Mouse (Mus musculus) spleen, postnatal 14 days (tissue): ENCODE measurements around the gene Dlx5.

Source experiments
- DNase-seq, 2 experiments: peaks; one replicate each; pipeline ENCODE4 v3.0.0; 2021 to 2022; ENCODE audit warnings: low spot score in 2 of 2

The Dlx5 gene

GRCm38 (mm10) chr6:6859950-6860410, 21.9 kb downstream of the Dlx5 start:
- no peak for DNase-seq

GRCm38 (mm10) chr6:6859111-6859949, 22.6 kb downstream of the Dlx5 start:
- no peak for DNase-seq

- DNase-seq: no peak
Observed at GRCm38 (mm10) chr6:6858571-6858970, 23.3 kb downstream of the Dlx5 start.

- DNase-seq: no peak
Observed at GRCm38 (mm10) chr6:6857766-6858165, 24.1 kb downstream of the Dlx5 start.

GRCm38 (mm10) chr6:6856881-6857280, 25.0 kb downstream of the Dlx5 start:
- no peak for DNase-seq

- no peak for DNase-seq
Observed at GRCm38 (mm10) chr6:6856316-6856715, 25.6 kb downstream of the Dlx5 start.

GRCm38 (mm10) chr6:6855746-6856185, 26.1 kb downstream of the Dlx5 start:
- no peak for DNase-seq

- no peak for DNase-seq
Observed at GRCm38 (mm10) chr6:6854902-6855745, 26.8 kb downstream of the Dlx5 start.

GRCm38 (mm10) chr6:6854176-6854575, 27.7 kb downstream of the Dlx5 start:
- no peak for DNase-seq

- no peak for DNase-seq
Observed at GRCm38 (mm10) chr6:6852944-6853343, 28.9 kb downstream of the Dlx5 start.

GRCm38 (mm10) chr6:6851166-6851565, 30.7 kb downstream of the Dlx5 start:
- DNase-seq: no peak

- no peak for DNase-seq
Observed at GRCm38 (mm10) chr6:6850324-6851060, 31.4 kb downstream of the Dlx5 start.

- DNase-seq: no peak
Observed at GRCm38 (mm10) chr6:6849744-6850143, 32.1 kb downstream of the Dlx5 start.

GRCm38 (mm10) chr6:6848541-6848940, 33.3 kb downstream of the Dlx5 start:
- no peak for DNase-seq

- DNase-seq: no peak
Observed at GRCm38 (mm10) chr6:6833301-6833700, 48.6 kb downstream of the Dlx5 start.

GRCm38 (mm10) chr6:6830446-6830845, 51.4 kb downstream of the Dlx5 start:
- no peak for DNase-seq
